Mouse (Mus musculus): ENCODE data around the gene Kremen2. TPM values are rescaled to one million over a fixed set of nuclear protein-coding genes. Genes with fewer than 3 reads are reported as not detected.
A peak's percentile ranks its signal among the peaks of the same experiment; 100 is the strongest.

Kremen2 gene
- total RNA-seq (2021) = under 1 TPM; 0.68 TPM
- long read RNA-seq, experiment 1, partial matches to known transcripts = 2 of 4 reads
- long read RNA-seq, experiment 1, other reads (novel, unspliced or antisense) = 2 of 4 reads
- long read RNA-seq, experiment 2 = 0 reads

DNA sequence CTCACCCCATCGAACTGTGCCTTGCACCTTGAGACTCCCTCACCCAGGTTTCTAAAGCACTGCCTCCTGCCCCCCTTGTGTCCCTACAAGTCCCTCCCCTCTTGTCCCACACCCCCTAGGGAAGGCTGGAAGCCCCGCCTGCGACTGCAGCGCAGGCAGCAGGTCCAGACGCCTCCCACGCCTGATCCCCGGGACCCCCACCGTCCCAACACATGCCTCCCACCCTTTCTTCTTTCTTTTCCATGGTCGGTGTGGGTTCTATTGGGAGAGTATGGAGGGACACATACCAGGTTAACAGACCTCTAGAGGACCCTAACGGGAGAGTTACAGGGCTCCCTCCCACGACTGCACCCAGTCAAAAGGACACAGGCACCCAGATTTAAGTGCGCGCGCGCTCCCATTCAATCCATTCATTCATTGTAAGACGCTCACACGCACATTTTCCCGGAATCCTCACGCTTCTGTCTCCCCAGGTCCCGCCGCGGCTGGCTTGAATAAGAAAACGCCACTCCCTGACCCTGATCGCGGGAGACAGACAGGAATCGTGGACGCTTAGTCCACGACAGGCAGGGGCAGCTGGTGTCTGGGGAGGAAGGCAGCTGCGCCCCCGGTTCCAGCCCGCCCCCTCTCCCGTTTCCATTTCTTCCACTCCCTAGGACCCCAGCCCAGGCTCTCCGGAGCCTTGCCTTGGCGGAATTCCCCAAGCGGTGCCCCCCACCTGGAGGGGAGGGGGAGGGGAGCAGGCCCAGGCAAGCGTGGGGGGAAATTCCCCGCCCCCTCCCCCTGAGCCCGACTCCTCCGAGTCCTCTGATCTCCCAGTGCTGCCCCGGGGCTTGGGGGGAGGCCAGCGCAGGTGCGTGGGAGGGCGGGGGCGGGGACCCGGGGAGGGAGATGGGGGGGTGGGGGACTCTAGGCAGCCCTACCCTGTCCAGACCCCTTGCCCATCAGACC, at the start of gene Kremen2:
TSS of gene Kremen2 (minus strand) at position 533 of the 951 bp plus-strand sequence.
- H3K27ac ChIP-seq = no peak within 1 kb of the TSS
- H3K4me3 ChIP-seq = peak within 1 kb of the TSS; percentile 27; the same call in 1 of the 2 replicates
- DNase-seq (ENCODE audit: extremely low spot score in 1 of 2, low spot score in 2 of 2) = no peak
- no peak for TF ChIP-seq CTCF (IDR thresholded peaks at IDR 0.05)
- intact Hi-C loops (cut with DNase I) = no loop called here

DNA sequence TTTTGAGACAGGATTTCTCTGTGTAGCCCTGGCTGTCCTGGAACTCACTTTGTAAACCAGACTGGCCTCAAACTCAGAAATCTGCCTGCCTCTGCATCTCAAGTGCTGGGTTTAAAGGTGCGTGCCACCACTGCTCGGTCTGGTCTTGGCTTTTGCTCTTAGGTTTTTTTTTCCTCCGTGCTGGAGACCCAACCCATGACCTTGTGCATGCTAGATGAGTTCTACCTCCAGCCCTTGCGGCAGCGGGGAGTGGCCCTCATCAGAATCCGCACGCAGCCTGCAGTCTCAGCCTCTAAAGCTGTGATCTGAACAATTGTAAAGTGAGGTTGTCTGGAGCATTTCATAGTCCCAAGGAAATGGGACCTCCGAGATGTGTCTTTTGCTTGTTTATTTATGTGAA, 49.7 kb upstream of the Kremen2 start:
- Histone ChIP-seq H3K27ac (no peak overlapping the region), H3K4me3 (no peak overlapping the region)
- intact Hi-C loops (cut with DNase I) = no loop called here
- no peak for TF ChIP-seq CTCF (IDR thresholded peaks at IDR 0.05)
- no peak for DNase-seq (ENCODE audit: extremely low spot score in 1 of 2, low spot score in 2 of 2)

DNA sequence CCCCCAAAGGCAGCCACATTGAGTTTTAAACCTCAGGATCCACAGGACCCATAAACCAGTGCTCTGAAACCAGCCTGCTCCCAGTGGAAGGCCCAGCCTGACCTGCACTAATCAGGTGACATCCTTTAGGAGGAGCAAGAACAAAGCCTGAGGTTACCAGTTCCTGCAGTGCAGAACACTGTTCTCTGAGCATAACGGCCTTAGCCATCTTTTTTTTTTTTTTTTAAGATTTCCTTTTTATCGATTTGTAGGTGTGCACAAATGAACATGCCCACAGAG, 45.4 kb upstream of the Kremen2 start:
- Histone ChIP-seq H3K27ac (peak overlapping the region; percentile 87), H3K4me3 (peak overlapping the region; percentile 64)
- no peak for TF ChIP-seq CTCF (IDR thresholded peaks at IDR 0.05)
- intact Hi-C loops (cut with DNase I) = no loop called here
- DNase-seq (ENCODE audit: extremely low spot score in 1 of 2, low spot score in 2 of 2) = no peak

DNA sequence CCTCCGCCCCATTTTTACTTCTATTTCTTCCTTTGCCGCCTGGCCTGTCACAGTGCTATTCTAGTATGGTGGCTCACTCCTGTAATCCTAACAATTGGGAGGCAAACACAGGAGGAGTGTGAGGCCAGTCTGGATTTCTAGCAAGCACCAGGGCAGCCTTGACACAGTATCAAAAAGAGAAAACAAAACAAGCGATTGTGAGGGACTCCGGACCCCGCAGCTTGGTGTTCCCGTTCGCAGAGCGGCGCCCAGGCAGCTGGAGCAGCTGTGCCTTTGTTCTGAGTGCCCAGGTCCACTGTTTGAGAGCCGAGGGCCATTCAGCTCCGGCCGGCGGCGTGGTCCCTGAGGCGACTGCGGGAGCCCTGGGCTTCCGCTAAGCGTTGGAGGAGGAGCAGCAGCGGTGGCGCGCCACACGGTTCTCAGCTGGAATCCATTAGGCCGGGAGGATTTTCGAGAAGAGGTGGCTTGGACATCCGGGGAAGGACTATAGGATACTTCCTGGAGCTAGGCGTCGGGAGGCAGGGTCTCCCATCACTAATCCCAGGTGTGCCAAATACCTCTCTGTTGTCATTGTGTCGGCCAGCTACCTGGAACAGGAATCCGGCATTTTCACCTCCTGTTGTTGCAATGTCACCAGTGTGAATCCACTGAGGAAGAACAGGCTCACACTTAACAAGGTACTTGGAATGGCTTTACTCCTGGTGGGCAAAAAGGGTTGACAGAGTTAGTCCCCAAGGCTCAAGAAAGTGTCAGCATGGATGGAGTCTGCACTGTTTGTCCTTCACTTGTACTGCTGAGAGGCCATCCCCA, 44.8 kb upstream of the Kremen2 start, which contains the start of gene Srrm2:
TSS of gene Srrm2 (plus strand) at position 264 of the 810 bp plus-strand sequence.
- intact Hi-C loops (cut with DNase I) = loop anchor here (1.0 kb wide), 1 partner anchor 12 kb away; no protein-coding TSS in a partner anchor
- TF ChIP-seq CTCF (IDR thresholded peaks at IDR 0.05) = no peak; the same call in 1 of the 2 replicates
- H3K27ac ChIP-seq = peak within 1 kb of the TSS; percentile 87
- peak; percentile 49 to 55 for DNase-seq (ENCODE audit: extremely low spot score in 1 of 2, low spot score in 2 of 2)
- peak within 1 kb of the TSS; percentile 64 for H3K4me3 ChIP-seq

DNA sequence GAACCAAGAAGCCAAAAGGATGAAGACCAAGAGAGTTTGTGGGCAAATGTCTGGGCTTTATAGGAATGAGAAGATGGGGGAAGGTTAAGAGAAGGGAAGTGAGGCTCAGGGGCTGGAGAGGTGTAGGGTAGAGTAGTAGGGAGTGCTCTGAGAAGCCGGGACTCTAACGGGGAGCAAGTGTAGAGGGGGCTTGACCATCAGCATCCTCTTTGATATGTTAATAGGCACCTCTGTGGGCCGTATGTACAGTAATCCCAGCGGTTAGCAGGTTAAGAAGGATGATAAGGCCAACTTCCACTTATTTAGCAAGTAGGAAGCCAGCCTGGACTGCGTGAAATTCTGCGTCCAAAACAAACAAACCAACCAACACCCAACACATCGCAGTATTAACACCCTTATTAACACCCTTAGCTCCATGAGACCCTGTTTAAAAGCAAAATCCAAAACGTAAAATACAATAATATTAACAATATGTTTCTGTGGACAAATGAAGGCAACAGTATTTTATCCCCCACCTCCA, 44.2 kb upstream of the Kremen2 start:
- DNase-seq (ENCODE audit: extremely low spot score in 1 of 2, low spot score in 2 of 2) = no peak
- H3K27ac ChIP-seq = peak overlapping the region; percentile 87
- intact Hi-C loops (cut with DNase I) = loop anchor here (1.0 kb wide), 1 partner anchor 12 kb away; no protein-coding TSS in a partner anchor
- no peak for TF ChIP-seq CTCF (IDR thresholded peaks at IDR 0.05)
- peak overlapping the region; percentile 64 for H3K4me3 ChIP-seq

DNA sequence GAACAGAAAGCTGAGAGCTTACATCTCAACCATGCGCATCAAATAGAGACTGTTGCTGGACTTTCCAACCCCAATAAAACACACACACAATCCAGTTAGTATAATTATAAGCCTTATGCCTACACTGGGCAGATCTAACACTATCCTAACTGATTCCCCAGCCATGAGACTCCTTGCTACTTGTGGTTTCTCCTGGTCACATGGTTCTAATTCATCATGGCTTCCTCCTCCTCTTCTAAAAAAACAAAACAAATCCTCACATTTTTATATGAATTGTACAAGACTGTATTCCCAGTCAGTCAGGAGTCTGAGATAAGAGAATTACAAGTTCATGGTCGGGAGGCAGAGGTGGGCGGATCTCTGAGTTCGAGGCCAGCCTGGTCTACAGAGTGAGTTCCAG, 43.3 kb upstream of the Kremen2 start:
- TF ChIP-seq CTCF (IDR thresholded peaks at IDR 0.05) = no peak
- intact Hi-C loops (cut with DNase I) = no loop called here

DNA sequence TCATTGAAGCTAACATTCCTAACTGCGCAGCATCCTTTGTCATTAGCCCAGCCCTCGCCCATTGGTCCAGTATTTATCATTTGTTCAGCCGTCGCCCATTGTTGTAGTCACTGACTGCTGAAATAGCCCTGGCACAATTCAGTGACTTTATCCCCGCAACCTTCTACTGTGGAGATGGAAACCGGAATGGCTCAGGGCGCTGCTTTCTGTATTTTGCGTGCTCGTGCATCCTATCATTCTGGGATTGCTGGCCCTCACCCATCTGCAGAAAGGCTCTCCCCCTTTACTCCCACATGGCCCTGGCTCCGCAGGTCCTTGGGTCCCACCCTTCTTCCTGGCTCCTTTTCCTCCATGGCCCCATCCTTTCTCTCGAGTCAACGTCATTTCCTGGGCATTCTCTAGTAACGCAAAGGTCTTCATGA, 40.9 kb upstream of the Kremen2 start:
- peak overlapping the region; percentile 72 for H3K27ac ChIP-seq
- intact Hi-C loops (cut with DNase I) = no loop called here

More for the DNA sequence above, 43.3 kb upstream of the Kremen2 start:
- no peak for DNase-seq (ENCODE audit: extremely low spot score in 1 of 2, low spot score in 2 of 2)
- H3K27ac ChIP-seq = no peak overlapping the region
- no peak overlapping the region for H3K4me3 ChIP-seq

DNA sequence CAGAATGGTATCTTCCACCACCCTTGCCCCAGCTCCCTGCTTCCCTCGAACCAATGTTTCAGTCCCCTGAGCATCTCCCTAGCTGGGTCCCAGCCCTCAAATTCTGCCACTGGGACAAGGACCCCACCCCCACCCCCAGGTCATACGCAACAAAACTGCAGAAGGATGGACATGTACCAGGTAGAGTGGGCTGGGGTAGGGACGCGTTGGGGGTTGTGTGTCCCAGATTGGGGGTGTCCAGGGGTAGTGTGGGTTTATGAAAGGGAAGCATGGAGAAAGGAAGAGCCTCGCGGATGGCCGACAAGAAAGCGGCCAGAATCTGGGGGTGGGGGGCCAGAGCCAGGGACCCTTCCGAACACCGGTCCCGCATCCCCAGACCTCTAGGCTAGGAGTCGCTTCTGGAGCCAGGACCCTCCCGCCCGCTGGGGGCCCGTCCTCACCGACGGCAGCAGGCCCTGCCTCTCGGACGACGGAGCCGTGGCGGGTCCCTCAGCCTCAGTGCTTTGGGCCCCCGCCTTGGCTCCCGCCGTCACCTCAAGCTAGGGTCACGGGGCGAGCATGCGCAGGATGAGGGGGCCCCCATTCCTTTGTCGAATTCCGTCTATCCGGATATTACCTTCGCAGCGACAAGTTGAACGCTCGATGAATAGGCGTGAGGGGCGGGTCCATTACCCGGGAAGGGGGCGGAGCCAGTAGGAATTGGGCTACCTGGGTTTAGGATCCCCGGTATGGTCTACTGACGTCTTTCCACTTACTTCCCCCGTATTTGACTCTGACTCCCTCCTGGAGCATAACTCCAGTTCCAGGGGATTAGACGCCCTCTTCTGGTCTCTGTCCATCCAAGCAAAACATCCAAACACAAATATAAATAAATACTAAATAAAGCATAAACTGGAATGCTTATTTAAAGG, 40.2 kb upstream of the Kremen2 start, which contains the start of gene Flywch2:
TSS of gene Flywch2 (minus strand) at position 521 of the 911 bp plus-strand sequence.
- peak; percentile 85 to 88 for DNase-seq (ENCODE audit: extremely low spot score in 1 of 2, low spot score in 2 of 2)
- H3K4me3 ChIP-seq = peak within 1 kb of the TSS; percentile 55
- peak; percentile 31 for TF ChIP-seq CTCF (IDR thresholded peaks at IDR 0.05)
- intact Hi-C loops (cut with DNase I) = no loop called here
- H3K27ac ChIP-seq = peak within 1 kb of the TSS; percentile 72

More for the DNA sequence above, 40.9 kb upstream of the Kremen2 start:
- DNase-seq (ENCODE audit: extremely low spot score in 1 of 2, low spot score in 2 of 2) = no peak
- peak overlapping the region; percentile 55 for H3K4me3 ChIP-seq
- TF ChIP-seq CTCF (IDR thresholded peaks at IDR 0.05) = no peak

DNA sequence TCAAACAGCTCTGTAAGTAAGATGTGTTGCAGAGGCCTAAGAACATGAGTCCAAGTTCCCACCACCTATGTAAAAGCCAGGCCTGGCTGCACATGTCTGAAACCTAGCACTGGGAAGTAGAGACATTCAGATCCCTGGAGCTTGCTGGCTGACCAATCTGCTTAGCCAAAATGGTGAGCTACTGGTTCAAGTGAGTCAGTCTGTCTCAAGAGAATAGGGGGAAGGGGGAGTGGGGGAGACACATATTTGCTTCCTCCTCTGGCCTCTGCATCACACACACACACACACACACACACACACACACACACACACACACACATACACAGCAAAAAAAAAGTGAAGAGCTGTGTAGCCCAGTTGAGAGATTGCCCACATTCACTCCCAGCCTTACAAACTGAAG, 37.7 kb upstream of the Kremen2 start:
- no peak for DNase-seq (ENCODE audit: extremely low spot score in 1 of 2, low spot score in 2 of 2)
- no peak overlapping the region for H3K4me3 ChIP-seq
- no peak for TF ChIP-seq CTCF (IDR thresholded peaks at IDR 0.05)
- intact Hi-C loops (cut with DNase I) = no loop called here
- H3K27ac ChIP-seq = no peak overlapping the region

DNA sequence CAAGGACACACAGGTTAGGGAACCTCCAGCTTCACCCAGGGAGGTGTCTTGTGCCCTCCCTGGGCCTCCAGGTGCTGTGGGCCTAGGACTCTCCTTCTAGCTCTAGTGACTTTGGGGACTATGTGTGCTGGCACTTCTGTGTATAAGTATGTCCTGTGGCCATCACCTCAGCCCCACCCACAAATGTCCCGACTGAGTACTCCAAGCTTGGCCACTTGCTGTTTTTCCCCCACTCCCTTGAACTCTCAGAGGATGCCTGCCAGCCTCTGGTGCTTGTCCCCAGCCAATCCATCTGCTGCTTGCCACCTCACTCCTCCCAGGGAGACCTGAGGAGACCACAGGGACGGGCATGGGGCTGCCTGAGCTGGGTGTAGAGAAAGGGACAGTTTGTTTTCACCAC, 32.8 kb upstream of the Kremen2 start:
- intact Hi-C loops (cut with DNase I) = no loop called here
- no peak overlapping the region for H3K27ac ChIP-seq
- H3K4me3 ChIP-seq = no peak overlapping the region
- DNase-seq (ENCODE audit: extremely low spot score in 1 of 2, low spot score in 2 of 2) = no peak
- TF ChIP-seq CTCF (IDR thresholded peaks at IDR 0.05) = no peak
